Mouse (Mus musculus) ES-Bruce4 (cell line): ENCODE data around the gene Phactr1.

Experiments used
- CTCF ChIP-seq: IDR thresholded peaks from one replicate; pipeline ENCODE4 v1.8.1; 2011; ENCODE audit warnings: low read depth, low read length
- POLR2A ChIP-seq: IDR thresholded peaks from one replicate; pipeline ENCODE4 v1.8.1; 2011; ENCODE audit warnings: low read length; ENCODE audit not compliant: insufficient read depth

GRCm38 (mm10) chr13:42889516-42890474 is 209.4 kb downstream of the Phactr1 start:
- TF ChIP-seq POLR2A, result no peak
- no peak for TF ChIP-seq CTCF
